Mouse (Mus musculus) skeletal muscle tissue, adult 2 months (tissue): ENCODE results near the gene 4930467E23Rik.
"Not testable (repeated sequence)": the region's sequence is repeated elsewhere in the genome, so short reads cannot be mapped to it uniquely, and the experiment has no call there.

Experiments
- DNase-seq: peaks from one replicate; pipeline ENCODE4 v3.0.0-alpha.2; 2012; ENCODE audit warnings: low read depth, low spot score

The 4930467E23Rik gene

DNA sequence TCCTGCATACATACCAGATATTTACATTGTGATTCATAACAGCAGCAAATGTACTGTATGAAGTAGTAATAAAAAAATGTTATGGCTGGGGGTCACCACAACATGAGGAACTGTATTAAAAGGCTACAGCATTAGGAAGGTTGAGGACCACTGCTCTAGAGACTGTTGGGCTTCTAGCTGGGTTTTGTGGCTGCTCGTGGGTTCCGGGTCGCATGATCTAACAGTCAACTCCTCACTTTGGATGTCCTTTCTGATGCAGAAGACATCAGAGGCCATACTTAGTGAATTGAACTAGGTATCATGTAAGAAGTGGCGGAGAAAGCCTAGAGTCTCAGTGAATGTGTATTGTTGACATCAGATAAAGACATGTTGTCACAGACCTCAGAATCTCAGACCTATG, 19.9 kb upstream of the 4930467E23Rik start:
- not testable (repeated sequence) for DNase-seq

DNA sequence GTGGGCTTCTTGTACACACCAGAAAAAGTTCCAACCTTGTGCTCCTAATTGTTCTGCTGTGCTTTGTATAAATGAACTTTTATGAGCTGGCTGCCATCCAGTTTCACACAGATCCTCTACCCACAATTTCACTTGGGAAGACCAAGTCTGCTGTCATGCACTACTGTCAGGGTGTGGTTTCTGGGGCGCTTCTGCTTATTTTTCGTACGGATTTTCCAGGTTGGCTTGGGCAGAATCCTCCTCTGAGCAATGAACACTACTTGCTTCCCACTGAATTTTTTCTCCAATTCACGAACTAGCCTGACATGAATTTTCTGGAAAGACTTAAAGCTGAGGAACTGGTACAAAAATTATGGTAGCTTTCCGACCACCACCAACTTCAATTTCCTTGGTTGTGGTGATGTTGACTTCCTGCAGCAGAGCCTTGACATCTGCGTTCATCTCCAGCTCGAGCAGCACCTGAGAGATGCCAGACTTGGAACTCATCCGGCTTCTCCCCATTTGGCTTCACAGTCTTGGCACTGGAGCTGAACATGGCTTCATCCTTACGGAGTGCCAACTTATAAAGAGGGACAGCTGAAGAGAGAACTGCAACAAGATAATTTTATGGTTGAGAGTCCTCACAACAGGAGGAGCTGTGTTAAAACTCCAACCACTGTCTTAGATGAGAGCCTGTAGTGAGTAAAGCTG, 18.1 kb upstream of the 4930467E23Rik start:
- not testable (repeated sequence) for DNase-seq

DNA sequence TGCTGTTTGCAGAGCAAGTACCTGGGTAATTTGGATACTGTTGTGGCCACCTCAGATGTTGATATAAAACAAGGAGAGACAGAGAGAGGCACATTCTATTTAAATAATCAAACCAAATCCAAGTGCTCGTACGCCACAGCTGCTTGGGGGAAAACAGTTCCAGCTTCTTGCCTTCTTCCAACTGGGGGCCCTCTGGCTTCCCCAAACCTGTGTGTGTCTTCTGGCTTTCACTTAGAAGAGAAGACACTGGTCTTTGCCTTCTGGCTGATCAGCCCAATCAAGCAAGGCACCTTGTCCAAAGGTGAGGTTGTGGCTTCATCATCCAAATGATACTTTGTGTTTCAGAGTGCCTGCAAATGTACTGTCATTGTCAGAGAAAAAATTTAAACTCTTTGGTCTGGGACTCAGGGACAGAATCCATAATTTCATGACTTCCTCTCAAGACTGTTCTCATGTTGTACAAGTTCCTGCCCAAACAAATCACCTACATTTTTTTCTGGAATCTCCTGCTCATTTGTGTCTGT, 17.1 kb upstream of the 4930467E23Rik start:
- not testable (repeated sequence) for DNase-seq

DNA sequence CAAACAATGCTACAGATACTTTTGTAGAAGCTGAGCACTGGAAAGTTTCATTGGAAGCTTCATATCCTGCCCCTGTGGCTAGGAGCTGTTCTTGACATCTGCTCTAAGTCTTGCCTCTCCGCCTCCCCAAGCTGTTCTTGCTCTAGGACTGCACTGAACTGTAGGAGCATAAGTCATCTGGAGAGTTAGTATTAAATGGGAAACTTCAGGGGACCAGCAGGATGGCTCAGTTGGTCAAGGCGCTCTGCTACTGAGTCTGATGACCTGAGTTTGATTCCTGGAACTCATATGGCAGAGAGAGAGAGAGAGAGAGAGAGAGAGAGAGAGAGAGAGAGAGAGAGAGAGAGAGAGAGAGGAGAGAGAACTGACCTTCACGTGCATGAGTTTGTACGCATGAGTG, 16.6 kb upstream of the 4930467E23Rik start:
- not testable (repeated sequence) for DNase-seq

DNA sequence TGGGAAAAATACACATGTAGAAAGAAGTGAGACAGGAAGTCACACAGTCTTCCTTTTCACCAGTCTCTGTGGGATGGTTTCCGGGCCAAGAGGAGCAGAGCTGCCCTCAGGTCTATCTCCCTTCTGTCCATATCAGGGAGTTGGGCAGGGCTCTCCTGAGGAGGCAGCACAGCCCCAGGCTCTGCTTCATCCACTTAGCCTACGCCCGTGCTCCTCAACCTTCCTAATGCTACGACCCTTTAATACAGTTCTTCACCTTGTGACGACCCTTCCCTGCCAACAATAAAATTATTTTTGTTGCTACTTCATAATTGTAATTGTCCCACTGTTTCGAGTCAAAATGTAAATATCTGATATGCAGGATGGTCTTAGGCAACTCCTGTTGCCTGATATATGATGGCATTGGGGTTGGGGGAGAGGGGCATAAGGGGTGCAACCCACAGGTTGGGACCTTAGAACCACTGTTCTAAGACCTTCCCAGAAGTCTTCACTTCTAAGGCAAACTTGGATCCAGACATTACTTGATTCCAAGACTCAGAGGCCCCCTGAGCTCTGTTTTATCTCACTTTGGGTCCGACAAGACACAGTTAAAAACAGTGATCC, 16.0 kb upstream of the 4930467E23Rik start:
- not testable (repeated sequence) for DNase-seq

DNA sequence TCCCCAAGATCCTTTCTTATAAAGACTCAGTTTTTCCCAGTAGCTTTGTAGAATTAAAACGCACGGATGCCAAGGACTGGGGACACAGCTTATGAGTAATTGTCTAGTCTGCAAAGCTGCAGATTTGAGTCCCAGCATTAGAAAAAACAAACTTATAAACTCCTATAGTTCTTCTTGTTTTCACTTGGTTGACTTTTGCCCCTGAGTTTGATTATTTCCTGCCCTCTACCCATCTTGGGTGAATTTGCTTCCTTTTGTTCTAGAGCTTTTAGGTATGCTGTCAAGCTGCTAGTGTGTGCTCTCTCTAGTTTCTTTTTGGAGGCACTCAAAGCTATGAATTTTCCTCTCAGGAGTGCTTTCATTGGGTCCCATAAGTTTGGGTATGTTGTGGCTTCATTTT, 14.9 kb upstream of the 4930467E23Rik start:
- not testable (repeated sequence) for DNase-seq

DNA sequence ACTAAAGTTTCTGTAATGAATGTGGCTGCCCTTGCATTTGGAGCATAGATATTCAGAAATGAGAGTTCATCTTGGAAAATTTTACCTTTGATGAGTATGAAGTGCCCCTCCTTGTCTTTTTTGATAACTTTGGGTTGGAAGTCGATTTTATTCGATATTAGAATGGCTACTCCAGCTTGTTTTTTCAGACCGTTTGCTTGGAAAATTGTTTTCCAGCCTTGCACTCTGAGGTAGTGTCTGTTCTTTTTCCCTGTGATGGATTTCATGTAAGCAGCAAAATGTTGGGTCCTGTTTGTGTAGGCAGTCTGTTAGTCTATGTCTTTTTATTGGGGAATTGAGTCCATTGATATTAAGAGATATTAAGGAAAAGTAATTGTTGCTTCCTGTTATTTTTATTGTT, 14.1 kb upstream of the 4930467E23Rik start:
- DNase-seq, result not testable (repeated sequence)

DNA sequence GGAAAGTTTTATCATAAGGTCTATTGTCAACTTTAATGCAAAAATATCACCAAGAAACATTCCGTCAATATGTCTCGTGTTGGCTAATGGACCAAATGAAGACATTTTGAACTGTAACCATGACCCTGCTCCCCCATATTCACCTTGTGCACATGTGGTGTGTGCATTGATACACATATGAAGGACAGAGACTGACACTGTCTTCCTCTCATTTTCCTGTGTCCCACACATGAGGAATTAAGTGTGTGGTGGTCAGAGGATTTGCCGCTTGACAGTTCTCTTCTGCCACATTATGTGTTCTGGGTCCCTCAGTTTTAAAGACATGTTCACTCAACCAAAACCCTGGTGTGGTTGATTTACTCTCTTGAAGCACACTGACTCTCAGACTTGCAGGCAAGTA, 11.5 kb upstream of the 4930467E23Rik start:
- DNase-seq, result not testable (repeated sequence)

DNA sequence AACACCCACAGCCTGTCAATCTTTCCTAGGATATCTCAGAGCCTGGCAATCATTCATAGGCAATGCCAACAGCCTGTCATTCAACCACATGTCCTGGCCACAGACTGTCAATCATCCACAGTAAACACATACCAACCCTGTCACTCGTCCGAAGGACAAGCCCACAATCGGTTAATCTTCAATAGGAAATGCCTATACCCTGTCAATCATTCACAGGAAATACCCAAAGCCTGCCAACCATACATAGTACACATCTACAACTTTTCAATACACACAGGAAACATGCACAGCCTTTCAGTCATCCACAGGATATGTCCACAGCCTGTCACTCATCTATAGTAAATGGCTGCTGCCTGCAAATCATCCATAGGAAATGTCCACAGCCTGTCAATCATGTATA, 9.9 kb upstream of the 4930467E23Rik start:
- DNase-seq, result not testable (repeated sequence)

DNA sequence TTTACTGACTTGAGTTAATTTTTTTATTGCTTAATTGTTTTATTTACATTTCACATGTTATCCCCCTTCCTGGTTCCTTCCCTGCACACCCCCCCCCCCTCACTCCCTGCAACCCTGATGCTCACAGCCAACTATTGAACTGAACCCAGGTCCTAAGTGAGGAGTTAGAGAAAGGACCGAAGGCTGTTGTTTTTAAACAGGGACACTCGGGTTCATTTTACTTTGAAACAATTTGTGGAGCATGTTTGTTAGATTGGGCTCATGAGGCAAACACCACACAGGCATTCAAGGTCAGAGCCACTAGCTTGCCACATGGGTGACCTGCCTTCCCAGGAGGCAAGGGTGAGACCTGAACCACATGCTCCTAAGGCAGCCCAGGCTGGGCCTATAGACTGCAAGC, 4.5 kb upstream of the 4930467E23Rik start:
- DNase-seq, result not testable (repeated sequence)

DNA sequence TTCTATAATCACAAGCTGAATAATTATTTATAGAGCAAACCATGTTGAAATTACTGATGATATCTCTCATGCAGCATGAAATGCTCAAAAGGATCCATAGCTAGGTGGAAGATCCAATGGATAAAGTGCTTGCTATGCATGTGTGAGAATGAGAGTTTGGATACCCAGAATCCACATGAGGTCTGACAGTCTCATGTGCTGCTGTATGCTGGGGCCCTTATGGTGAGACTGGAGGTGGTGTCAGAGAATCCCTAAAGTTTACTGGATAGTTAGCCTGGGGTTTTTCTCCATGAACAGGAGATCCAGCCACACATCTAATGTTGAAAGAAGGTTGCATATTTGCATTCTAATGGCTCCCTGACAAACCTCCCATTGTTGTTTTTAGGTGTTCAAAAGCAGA, 22.4 kb downstream of the 4930467E23Rik start:
- not testable (repeated sequence) for DNase-seq

DNA sequence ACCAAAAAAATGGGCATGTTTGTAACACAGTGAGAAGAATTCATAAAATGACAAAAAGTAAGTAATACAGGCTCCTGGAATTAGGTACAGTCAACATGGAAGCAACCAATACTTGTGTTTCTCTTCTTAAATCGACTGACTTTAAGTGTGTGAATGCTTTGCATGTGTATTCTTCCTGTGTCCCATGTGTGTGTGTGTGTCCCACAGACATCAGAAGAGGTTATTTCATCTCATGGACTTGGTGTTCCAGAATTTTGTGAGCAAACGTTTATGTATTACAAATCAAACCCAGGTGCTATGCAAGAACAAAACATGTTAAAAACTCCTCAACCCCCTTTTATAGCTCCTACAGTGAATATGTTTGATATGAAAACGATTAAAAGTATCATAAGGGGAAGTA, 24.8 kb downstream of the 4930467E23Rik start:
- DNase-seq, result not testable (repeated sequence)

DNA sequence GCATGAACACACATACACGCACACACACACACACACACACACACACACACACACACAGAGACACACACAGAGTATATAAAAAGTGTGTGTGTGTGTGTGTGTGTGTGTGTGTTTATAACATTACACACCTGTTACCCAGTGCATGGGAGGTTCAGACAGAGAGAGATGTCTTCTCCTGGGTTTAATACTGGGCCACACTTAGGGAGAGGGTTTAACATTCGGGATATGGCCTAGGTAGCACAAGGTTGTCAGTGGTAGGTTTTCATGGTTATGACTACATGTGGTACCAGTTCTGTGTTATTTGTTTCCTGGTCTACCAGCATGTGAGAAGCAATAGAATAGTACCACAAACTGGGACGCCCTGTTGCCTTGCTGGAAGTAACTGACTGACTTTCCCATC, 25.6 kb downstream of the 4930467E23Rik start:
- not testable (repeated sequence) for DNase-seq

DNA sequence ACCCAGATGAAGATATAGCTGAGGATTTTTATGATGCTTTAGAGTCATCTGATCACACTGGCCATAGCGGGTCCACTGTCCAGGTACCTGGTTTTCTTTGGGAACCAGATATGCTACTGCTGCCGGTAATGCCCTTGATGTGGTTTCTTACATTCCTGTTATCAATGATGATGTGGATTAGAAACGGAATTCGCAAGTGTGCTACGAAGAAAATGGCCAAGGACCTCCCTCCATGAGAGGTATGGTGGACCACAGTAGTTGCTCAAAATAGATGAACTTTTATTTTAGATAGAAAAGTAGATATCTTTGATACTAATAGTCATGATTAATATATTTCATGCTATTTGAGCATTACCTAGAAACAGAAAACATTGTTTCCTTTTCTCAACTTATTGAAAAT, 32.3 kb downstream of the 4930467E23Rik start:
- DNase-seq, result not testable (repeated sequence)

DNA sequence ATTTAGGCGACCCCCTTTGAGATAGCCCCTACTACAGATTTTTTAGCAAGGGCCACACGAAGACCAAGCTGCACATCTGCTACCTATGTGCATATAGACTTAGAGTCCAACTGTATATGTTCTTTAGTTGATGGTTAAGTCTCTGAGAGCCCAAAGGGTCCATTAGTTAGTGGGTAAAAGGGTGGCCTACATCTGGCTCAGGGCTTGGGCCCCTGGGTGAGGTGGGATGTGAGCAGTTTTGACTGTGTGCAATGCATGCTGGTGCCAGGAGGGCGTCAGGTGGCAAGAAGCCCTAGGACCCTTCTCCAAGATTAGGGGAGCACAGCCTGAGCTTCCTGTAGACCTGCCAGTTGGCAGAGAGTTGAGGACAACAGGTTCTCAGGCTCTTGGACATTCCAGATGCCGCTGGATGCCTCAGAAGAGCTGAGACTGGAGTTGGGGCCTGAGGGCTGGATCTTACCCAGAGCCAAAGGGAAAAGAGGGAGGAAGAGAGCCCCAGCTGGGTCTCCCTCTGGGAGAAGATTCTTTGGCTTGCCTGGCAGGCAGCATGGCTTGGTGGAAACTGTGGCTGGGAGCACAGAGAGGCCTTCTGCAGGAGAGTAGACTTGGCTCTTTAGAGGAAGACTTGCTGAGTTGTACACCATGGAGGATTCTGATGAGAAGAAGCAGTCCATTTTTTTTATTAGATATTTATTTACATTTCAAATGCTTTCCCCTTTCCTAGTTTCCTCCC, 33.6 kb downstream of the 4930467E23Rik start:
- not testable (repeated sequence) for DNase-seq

DNA sequence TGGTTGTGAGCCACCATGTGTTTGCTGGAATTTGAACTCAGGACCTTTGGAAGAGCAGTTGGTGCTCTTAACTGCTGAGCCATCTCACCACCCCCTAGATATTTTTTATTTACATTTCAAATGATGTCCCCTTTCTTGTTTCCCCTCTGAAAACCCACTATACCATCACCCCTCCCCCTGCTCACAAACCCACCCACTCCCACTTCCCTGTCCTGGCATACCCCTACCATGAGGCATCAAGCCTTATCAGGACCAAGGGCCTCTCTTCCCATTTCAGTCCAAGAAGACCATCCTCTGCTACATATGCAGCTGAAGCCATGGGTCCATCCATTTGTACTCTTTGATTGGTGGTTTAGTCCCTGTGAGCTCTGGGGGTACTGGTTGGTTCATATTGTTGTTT, 36.2 kb downstream of the 4930467E23Rik start:
- DNase-seq, result not testable (repeated sequence)

DNA sequence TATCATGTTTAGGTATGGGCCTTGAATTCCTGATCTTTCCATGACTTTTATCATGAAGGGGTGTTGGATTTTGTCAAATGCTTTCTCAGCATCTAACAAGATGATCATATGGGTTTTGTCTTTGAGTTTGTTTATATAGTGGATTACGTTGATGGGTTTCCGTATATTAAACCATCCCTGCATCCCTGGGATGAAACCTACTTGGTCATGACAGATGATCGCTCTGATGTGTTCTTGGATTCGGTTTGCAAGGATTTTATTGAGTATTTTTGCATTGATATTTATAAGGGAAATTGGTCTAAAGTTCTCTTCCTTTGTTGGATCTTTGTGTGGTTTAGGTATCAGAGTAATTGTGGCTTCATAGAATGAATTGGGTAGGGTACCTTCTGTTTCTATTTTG, 44.1 kb downstream of the 4930467E23Rik start:
- not testable (repeated sequence) for DNase-seq

DNA sequence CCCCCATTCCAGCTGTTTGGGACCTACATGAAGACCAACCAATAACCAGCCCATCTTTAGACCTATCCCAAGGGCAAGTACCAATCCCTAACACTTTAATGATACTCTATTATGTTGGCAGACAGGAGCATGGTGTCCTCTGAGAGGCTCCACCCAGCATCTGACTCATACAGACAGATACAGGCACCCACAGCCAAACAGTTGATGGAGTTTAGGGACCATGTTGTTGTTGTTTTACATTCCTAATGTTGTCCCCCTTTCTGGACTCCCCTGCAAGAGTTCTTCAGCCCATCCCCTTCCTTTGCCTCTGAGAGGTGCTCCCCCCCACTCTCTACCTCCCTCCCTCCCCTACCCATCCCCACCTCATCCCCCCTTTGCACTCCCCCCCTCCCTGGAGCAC, 46.9 kb downstream of the 4930467E23Rik start:
- not testable (repeated sequence) for DNase-seq

DNA sequence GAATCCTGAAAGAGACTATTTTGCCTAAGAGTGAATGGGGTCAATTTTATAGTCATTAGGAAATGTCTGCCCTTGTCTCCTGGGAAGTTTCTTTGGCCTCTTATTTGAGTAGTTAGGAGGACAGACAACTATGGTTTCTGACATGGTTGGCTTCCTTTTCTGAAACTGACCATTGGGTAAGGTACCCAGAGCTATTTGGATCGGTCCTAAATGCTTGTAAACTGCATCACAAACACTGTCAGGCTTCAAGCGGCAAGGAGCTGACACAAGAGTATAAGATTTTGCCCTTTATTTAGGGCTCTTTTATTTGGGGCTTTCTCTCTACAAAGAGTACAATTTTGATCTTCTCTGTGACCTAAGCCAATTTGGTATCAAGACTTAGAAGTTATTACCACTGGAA, 48.1 kb downstream of the 4930467E23Rik start:
- DNase-seq, result not testable (repeated sequence)

DNA sequence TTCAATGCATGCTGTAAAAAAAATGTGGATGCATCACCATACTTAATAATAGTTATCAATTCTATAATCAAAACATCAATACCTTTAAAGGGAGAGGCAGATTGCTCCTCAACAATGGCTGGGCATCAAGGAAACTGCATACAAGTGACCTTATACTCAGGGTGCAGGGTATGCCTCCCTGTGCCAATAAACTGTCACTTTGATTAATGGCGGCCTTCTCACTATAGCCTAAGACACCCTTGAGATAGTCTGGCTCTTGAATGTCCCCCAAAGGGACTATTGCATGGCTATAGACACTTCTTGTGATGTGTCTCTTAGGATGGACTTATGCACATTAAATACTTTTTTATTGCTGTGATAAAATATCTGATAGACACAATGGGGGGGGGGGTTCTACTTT, 48.8 kb downstream of the 4930467E23Rik start:
- DNase-seq, result not testable (repeated sequence)

DNA sequence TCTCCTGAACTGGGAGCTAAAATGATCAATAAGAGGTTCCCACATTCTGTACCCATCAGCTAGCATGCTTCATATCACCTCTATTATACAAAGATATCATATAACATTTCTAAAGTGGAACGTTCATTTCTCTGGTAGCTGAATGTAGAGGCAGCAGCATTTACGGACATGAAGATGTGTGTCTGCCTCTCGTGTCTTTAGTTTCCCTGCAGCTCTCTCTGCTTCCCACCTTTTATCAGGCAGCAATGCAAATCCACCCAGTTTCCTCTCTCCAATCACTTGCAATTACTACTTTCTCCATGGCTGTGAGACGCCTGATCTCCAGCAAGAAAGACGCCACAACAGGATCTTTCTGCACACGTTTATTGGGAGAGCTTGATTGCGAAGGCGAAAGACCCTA, 49.5 kb downstream of the 4930467E23Rik start:
- not testable (repeated sequence) for DNase-seq

DNA sequence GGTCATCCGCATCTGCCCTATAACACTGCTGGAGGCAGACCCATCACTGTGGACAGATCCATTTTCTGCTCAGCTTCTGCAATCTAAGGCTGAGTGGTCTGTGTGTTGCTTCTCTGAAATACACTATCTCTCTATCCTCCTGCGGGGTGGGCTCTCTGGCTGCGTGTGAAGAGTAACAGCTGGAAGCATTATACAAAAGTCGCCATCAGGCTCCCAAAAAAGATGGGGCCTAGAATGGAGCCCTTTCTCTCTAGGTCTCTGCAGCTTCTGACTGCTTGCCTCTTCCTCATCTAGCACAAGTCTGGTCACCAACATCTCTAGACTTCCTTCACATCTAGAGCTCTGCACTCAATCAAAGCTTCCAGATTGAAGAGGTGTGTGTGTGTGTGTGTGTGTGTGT, 50.8 kb downstream of the 4930467E23Rik start:
- DNase-seq, result not testable (repeated sequence)
